Mouse (Mus musculus) bone marrow, adult 2 months (tissue): Measurements from ENCODE around the gene Atg16l2. TPM values are rescaled to one million over a fixed set of nuclear protein-coding genes. Genes with fewer than 3 reads are reported as not detected.

Experiments
- H3K27ac ChIP-seq: fragments of 200-500 bp; 2 replicates; pipeline ENCODE4 v1.5.1; 2012; ENCODE audit warnings: low read depth, mild to moderate bottlenecking, control low read depth, inconsistent platforms, low read length; ENCODE audit not compliant: control insufficient read depth, poor library complexity, insufficient read depth
- H3K4me1 ChIP-seq: fragments of 200-500 bp; 2 replicates; pipeline ENCODE4 v1.6.1; 2011; ENCODE audit warnings: low read length; ENCODE audit not compliant: control insufficient read depth, insufficient read depth
- H3K4me3 ChIP-seq: fragments of 200-500 bp; replicated peaks from 2 replicates; pipeline ENCODE3; 2011; ENCODE audit warnings: mild to moderate bottlenecking, low read depth, low read length, control low read depth; ENCODE audit not compliant: control insufficient read depth
- CTCF ChIP-seq: fragments of 200-500 bp; IDR thresholded peaks from 2 replicates; pipeline ENCODE4 v1.5.1; 2011; ENCODE audit warnings: low read length, control low read depth; ENCODE audit not compliant: control insufficient read depth, insufficient read depth
- POLR2A ChIP-seq: fragments of 200-500 bp; IDR thresholded peaks from 2 replicates; pipeline ENCODE4 v1.6.1; 2011; ENCODE audit warnings: low read depth, mild to moderate bottlenecking, control low read depth, low read length, borderline replicate concordance; ENCODE audit not compliant: control insufficient read depth
- WGBS: fragments of 180-500 bp; shearing (Covaris S2); methylation state at CpG from one replicate; pipeline ENCODE4 v1.1.7; 2018; 5-methylcytosine and 5-hydroxymethylcytosine counted together
- polyA plus RNA-seq: library from polyadenylated mRNA; stranded (reverse); fragments of >200 nt; gene quantifications from 2 replicates; pipeline ENCODE4 v1.2.4, GENCODE M21; 2011; ENCODE audit warnings: low replicate concordance; ENCODE audit not compliant: missing spikeins, insufficient read depth, insufficient read length

Atg16l2 gene
- polyA plus RNA-seq = 28.2 and 38.6 TPM in 2 replicates

- peak within 1 kb of the TSS; percentile 80 for H3K4me3 ChIP-seq
- under 1% methylated on average over 39 of the region's 39 CpGs for WGBS
- peaks cover 2% of the 10 kb centered on the region; the same call in 1 of the 2 replicates for H3K4me1 ChIP-seq
- H3K27ac ChIP-seq = peak within 1 kb of the TSS; percentile 80
- TF ChIP-seq CTCF (no peak; the same call in 1 of the 2 replicates), POLR2A (no peak; the same call in 1 of the 2 replicates)
Observed at GRCm38 (mm10) chr7:101301881-101302456, at the start of gene Atg16l2. Gene Atg16l2, minus strand, starts transcription at chr7:101302251.

DNA sequence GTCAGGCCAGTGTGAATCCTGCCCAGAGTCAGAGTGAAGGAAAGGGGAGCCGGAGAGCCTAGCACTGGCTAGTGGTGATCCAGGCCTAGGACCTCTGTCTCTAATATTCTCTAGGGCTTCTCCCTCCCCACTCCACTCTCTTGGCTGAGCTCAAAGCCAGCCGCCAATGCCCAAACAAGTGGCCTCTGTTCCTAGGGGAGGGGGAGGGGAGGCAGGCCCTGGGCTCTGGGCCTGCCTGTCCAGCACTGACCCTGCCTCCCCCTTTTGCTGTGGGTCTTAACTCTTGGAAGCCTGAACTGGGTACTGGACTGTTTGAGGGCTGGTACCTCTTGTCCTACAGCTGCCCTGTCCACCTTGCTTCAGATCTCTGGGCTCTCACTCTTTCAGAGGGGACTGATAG is 47.8 kb upstream of the Atg16l2 start:
- H3K4me1 ChIP-seq = peaks cover 5% of the 10 kb centered on the region
- TF ChIP-seq POLR2A = no peak
- H3K27ac ChIP-seq = no peak overlapping the region

GRCm38 (mm10) chr7:101348312-101348711 is 46.3 kb upstream of the Atg16l2 start:
- H3K4me3 ChIP-seq = peak overlapping the region; percentile 88
- WGBS = under 1% methylated on average over 13 of the region's 13 CpGs
- H3K27ac ChIP-seq = peak overlapping the region; percentile 48
- H3K4me1 ChIP-seq = peaks cover 1% of the 10 kb centered on the region; the same call in 1 of the 2 replicates
- TF ChIP-seq CTCF (no peak), POLR2A (no peak)

More for the DNA sequence above, 47.8 kb upstream of the Atg16l2 start:
- WGBS = 76% methylated on average over 2 of the region's 2 CpGs
- H3K4me3 ChIP-seq = no peak overlapping the region

GRCm38 (mm10) chr7:101347767-101348270 is 45.8 kb upstream of the Atg16l2 start, which contains the start of gene Arap1:
Gene Arap1, plus strand, starts transcription at chr7:101348067.
- Histone ChIP-seq H3K27ac (peak within 1 kb of the TSS; percentile 48), H3K4me1 (peaks cover 1% of the 10 kb centered on the region; the same call in 1 of the 2 replicates), H3K4me3 (peak within 1 kb of the TSS; percentile 88)
- TF ChIP-seq POLR2A = peak; percentile 83; the same call in 1 of the 2 replicates
- no peak for TF ChIP-seq CTCF
- WGBS = under 1% methylated on average over 35 of the region's 35 CpGs

- Histone ChIP-seq H3K4me3 (no peak overlapping the region), H3K4me1 (peaks cover 1% of the 10 kb centered on the region; the same call in 1 of the 2 replicates), H3K27ac (no peak overlapping the region)
- TF ChIP-seq CTCF (no peak), POLR2A (no peak)
- 63% methylated on average over 2 of the region's 2 CpGs for WGBS
Observed at GRCm38 (mm10) chr7:101346991-101347390, 44.9 kb upstream of the Atg16l2 start.

- no peak for TF ChIP-seq POLR2A
- no peak for TF ChIP-seq CTCF
- no peak overlapping the region for H3K27ac ChIP-seq
- WGBS = 82% methylated on average over 4 of the region's 4 CpGs
Observed at GRCm38 (mm10) chr7:101344892-101345291, 42.8 kb upstream of the Atg16l2 start.

DNA sequence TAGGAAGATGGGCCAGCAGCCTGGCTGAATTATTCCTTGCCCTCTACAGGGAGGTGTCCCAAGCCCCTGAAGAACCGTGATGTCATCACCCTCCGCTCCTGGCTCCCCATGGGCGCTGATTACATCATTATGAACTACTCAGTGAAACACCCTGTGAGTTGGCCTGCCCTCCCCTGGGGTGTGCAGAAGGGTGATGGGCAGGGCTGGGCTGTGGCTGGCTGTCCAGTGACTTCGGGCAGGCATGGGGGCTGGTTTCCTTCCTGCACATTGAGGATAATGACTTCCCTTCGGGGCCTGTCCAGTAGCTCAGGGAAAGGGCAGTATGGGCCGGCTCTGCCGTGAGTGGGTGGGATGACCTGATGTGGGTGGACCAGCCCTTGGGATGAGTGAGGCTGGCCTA is 41.1 kb upstream of the Atg16l2 start:
- Histone ChIP-seq H3K4me1 (no peaks in the 10 kb centered on the region; the same call in 1 of the 2 replicates), H3K27ac (no peak overlapping the region), H3K4me3 (no peak overlapping the region)
- TF ChIP-seq CTCF (no peak), POLR2A (no peak)
- 31% methylated on average over 7 of the region's 7 CpGs for WGBS

More at GRCm38 (mm10) chr7:101344892-101345291, 42.8 kb upstream of the Atg16l2 start:
- Histone ChIP-seq H3K4me1 (peaks cover 1% of the 10 kb centered on the region; the same call in 1 of the 2 replicates), H3K4me3 (no peak overlapping the region)

DNA sequence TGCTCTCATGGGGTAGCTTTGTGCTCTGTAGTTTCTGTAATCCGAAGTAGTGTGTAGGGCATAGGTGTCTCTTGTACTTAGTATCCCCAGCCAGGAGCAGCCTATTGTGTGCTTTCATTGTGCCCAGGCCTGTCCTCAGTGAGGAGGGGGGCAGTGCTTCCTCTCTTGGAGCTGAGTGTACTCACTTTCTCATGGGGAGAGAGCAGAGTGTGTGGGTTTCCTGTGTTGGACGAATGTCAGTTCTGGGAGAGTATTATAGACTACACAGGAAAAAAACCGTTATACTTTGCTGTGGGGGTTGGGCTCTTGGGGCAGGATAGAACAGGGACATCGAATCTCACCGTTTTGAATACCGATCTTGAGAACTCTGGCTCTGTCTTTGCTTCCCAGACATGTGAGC is 39.4 kb upstream of the Atg16l2 start:
- Histone ChIP-seq H3K4me3 (no peak overlapping the region), H3K27ac (no peak overlapping the region), H3K4me1 (no peaks in the 10 kb centered on the region; the same call in 1 of the 2 replicates)
- whole genome bisulfite sequencing = 3% methylated on average over 6 of the region's 6 CpGs
- TF ChIP-seq CTCF (no peak), POLR2A (no peak)

DNA sequence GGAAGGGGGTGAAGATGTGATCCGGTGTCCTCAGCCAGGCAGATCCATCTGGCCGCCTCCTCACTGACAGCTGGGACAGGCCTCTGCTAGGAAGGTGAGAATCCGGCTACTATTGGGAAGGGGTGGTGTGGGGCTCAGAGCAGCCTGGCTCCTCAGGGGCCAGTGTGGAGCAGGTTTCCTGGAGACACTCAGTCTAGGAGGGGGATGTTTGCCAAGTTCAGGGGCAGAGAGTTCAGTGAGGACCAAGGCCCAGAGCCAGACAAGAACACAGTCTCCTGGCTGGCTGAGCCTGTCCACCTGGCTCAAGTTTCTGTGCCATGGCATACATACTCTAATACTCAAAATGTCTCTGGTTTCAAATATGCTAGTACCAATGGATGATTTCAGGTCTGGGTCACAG is 35.4 kb upstream of the Atg16l2 start:
- Histone ChIP-seq H3K4me3 (no peak overlapping the region), H3K27ac (no peak overlapping the region), H3K4me1 (no peaks in the 10 kb centered on the region; the same call in 1 of the 2 replicates)
- no peak for TF ChIP-seq CTCF
- no peak for TF ChIP-seq POLR2A
- 87% methylated on average over 3 of the region's 3 CpGs for WGBS
